9 mouse cellular contexts compared by ENCODE assay signal in genomic region chr10:9813926-9814325, GRCm38 (mm10).
A peak's percentile ranks its signal among the peaks of the same experiment; 100 is the strongest.
DNase-seq lines count a peak whose midpoint lies in the region; ATAC-seq and TF ChIP-seq lines count a peak whose summit lies in the region.
"Had no signal": no experiment of that assay in that cellular context is flagged by ENCODE, and none has a peak within 500 bp of the region (broad histone marks: within the 10 kb centered on the region; RNA-seq: fewer than 3 reads in every experiment).

No protein-coding gene starts in this region.

- peak; percentile 21 for DNase-seq in embryonic facial prominence, embryonic 11.5 days (ENCODE audit: low spot score)
- DNase-seq in embryonic facial prominence, embryonic 10.5 days (ENCODE audit: low spot score), result no peak
- peak; percentile 84 for DNase-seq in midbrain, embryonic 11.5 days (ENCODE audit: low spot score, missing footprints)
- DNase-seq in midbrain, embryonic 10.5 days (ENCODE audit: low spot score), result no peak
- DNase-seq in induced T-regulatory cell, adult 2 months (ENCODE audit: low read depth), result peak; percentile 16
- DNase-seq in stomach, postnatal 0 days (ENCODE audit: low spot score), result no peak
- no peak for DNase-seq in right cerebral cortex, postnatal 36 days (ENCODE audit: low spot score in 2 of 2)
- DNase-seq in testis, postnatal 14 days (ENCODE audit: low spot score), result no peak

- no peak for TF ChIP-seq EP300 in stomach, postnatal 0 days (optimal IDR thresholded peaks at IDR 0.05)

- ATAC-seq in embryonic facial prominence, embryonic 11.5 days (replicated peaks; ENCODE audit: insufficient number of reproducible peaks, low FRiP score, low TSS enrichment, low read depth), result no peak
- no peak; the same call in 1 of the 2 replicates for ATAC-seq in midbrain, embryonic 11.5 days (ENCODE audit: low FRiP score)
- ATAC-seq in stomach, postnatal 0 days (ENCODE audit: low FRiP score, low TSS enrichment), result no peak

- WGBS in embryonic facial prominence, embryonic 11.5 days, result 83% methylated on average over 4 of the region's 4 CpGs
- 86% methylated on average over 4 of the region's 4 CpGs for WGBS in embryonic facial prominence, embryonic 10.5 days
- 80% methylated on average over 4 of the region's 4 CpGs for WGBS in midbrain, embryonic 11.5 days
- WGBS in midbrain, embryonic 10.5 days, result 88% methylated on average over 4 of the region's 4 CpGs
- 72% methylated on average over 4 of the region's 4 CpGs for WGBS in stomach, postnatal 0 days

- no peaks in the 10 kb centered on the region for H3K9me3 ChIP-seq in embryonic facial prominence, embryonic 11.5 days (replicated peaks; ENCODE audit: control insufficient read depth, low read length)
- H3K9me3 ChIP-seq in embryonic facial prominence, embryonic 10.5 days, result no peaks in the 10 kb centered on the region
- no peaks in the 10 kb centered on the region for H3K9me3 ChIP-seq in midbrain, embryonic 11.5 days (ENCODE audit: control insufficient read depth, low read length)
- H3K9me3 ChIP-seq in midbrain, embryonic 10.5 days (replicated peaks), result no peaks in the 10 kb centered on the region
- H3K9me3 ChIP-seq in stomach, postnatal 0 days (ENCODE audit: control insufficient read depth, low read length), result no peaks in the 10 kb centered on the region

- no peak overlapping the region for H3K4me3 ChIP-seq in embryonic facial prominence, embryonic 11.5 days (ENCODE audit: low read depth, low read length)
- H3K4me3 ChIP-seq in embryonic facial prominence, embryonic 10.5 days, result no peak overlapping the region
- H3K4me3 ChIP-seq in midbrain, embryonic 11.5 days (ENCODE audit: low read depth, low read length), result no peak overlapping the region
- no peak overlapping the region for H3K4me3 ChIP-seq in midbrain, embryonic 10.5 days
- H3K4me3 ChIP-seq in stomach, postnatal 0 days (ENCODE audit: low read depth, low read length), result no peak overlapping the region
- H3K4me3 ChIP-seq: myocyte had no signal

- no peaks in the 10 kb centered on the region for H3K36me3 ChIP-seq in embryonic facial prominence, embryonic 11.5 days (replicated peaks; ENCODE audit: control insufficient read depth, insufficient read depth, low read depth, low read length)
- no peaks in the 10 kb centered on the region for H3K36me3 ChIP-seq in embryonic facial prominence, embryonic 10.5 days (replicated peaks)
- no peaks in the 10 kb centered on the region for H3K36me3 ChIP-seq in midbrain, embryonic 11.5 days (ENCODE audit: control insufficient read depth, insufficient read depth, low read length)
- no peaks in the 10 kb centered on the region; the same call in 1 of the 2 replicates for H3K36me3 ChIP-seq in midbrain, embryonic 10.5 days
- no peaks in the 10 kb centered on the region for H3K36me3 ChIP-seq in stomach, postnatal 0 days (ENCODE audit: control insufficient read depth, insufficient read depth, low read length)

- no peaks in the 10 kb centered on the region for H3K4me1 ChIP-seq in embryonic facial prominence, embryonic 11.5 days (ENCODE audit: control insufficient read depth, insufficient read depth, low read length)
- H3K4me1 ChIP-seq in embryonic facial prominence, embryonic 10.5 days, result no peaks in the 10 kb centered on the region
- H3K4me1 ChIP-seq in midbrain, embryonic 11.5 days (ENCODE audit: control insufficient read depth, insufficient read depth, low read length), result no peaks in the 10 kb centered on the region
- no peaks in the 10 kb centered on the region for H3K4me1 ChIP-seq in midbrain, embryonic 10.5 days
- no peaks in the 10 kb centered on the region for H3K4me1 ChIP-seq in stomach, postnatal 0 days (replicated peaks; ENCODE audit: control insufficient read depth, insufficient read depth)

- no peak overlapping the region for H3K27ac ChIP-seq in embryonic facial prominence, embryonic 11.5 days (replicated peaks; ENCODE audit: low read depth, low read length)
- no peak overlapping the region for H3K27ac ChIP-seq in embryonic facial prominence, embryonic 10.5 days (replicated peaks)
- H3K27ac ChIP-seq in midbrain, embryonic 11.5 days (ENCODE audit: low read depth, low read length), result no peak overlapping the region
- H3K27ac ChIP-seq in midbrain, embryonic 10.5 days (replicated peaks), result no peak overlapping the region
- H3K27ac ChIP-seq in stomach, postnatal 0 days (replicated peaks), result no peak overlapping the region

- no peaks in the 10 kb centered on the region for H3K27me3 ChIP-seq in embryonic facial prominence, embryonic 11.5 days (ENCODE audit: control insufficient read depth, insufficient read depth, low read length)
- H3K27me3 ChIP-seq in embryonic facial prominence, embryonic 10.5 days (replicated peaks; ENCODE audit: low read depth, poor library complexity, severe bottlenecking), result no peaks in the 10 kb centered on the region
- no peaks in the 10 kb centered on the region for H3K27me3 ChIP-seq in midbrain, embryonic 11.5 days (ENCODE audit: control insufficient read depth, insufficient read depth, low read length)
- H3K27me3 ChIP-seq in midbrain, embryonic 10.5 days (ENCODE audit: low read depth, poor library complexity, severe bottlenecking), result no peaks in the 10 kb centered on the region
- H3K27me3 ChIP-seq in stomach, postnatal 0 days (ENCODE audit: control insufficient read depth, insufficient read depth, low read length), result no peaks in the 10 kb centered on the region

- no peak overlapping the region for H3K4me2 ChIP-seq in embryonic facial prominence, embryonic 11.5 days (ENCODE audit: low read depth, low read length)
- no peak overlapping the region for H3K4me2 ChIP-seq in midbrain, embryonic 11.5 days
- H3K4me2 ChIP-seq in stomach, postnatal 0 days (replicated peaks; ENCODE audit: low read depth), result no peak overlapping the region

- TF ChIP-seq CTCF in stomach, postnatal 0 days (IDR thresholded peaks at IDR 0.05; ENCODE audit: low read depth), result peak; percentile 63

- H3K9ac ChIP-seq in embryonic facial prominence, embryonic 11.5 days (replicated peaks; ENCODE audit: low read length), result no peak overlapping the region
- H3K9ac ChIP-seq in midbrain, embryonic 11.5 days (ENCODE audit: low read length), result no peak overlapping the region
- no peak overlapping the region for H3K9ac ChIP-seq in stomach, postnatal 0 days (ENCODE audit: low read length)

Comparison
In these comparisons a context has a peak if more than half of its experiments do, and no peak if none do; other contexts are left out.
1. DNase-seq: peak in embryonic facial prominence, embryonic 11.5 days (single experiment), midbrain, embryonic 11.5 days (single experiment) and induced T-regulatory cell, adult 2 months (single experiment); none in embryonic facial prominence, embryonic 10.5 days (single experiment), midbrain, embryonic 10.5 days (single experiment), stomach, postnatal 0 days (single experiment), right cerebral cortex, postnatal 36 days (0 of 2) and testis, postnatal 14 days (single experiment).